Mouse (Mus musculus): ENCODE measurements at regions not wholly inside any gene's neighbourhood (a gene's known extent, or its start where the extent isn't known, plus 50 kb on each side); places are given as distances from the start of the nearest gene placed in this dataset.

GRCm38 (mm10) chr4:64335814-64336213, 289.0 kb upstream of the Tnc start:
- intact Hi-C loops (cut with DNase I), result no loop called here
- no peak for DNase-seq

GRCm38 (mm10) chr4:64330213-64330612, 283.4 kb upstream of the Tnc start:
- no peak for DNase-seq
- intact Hi-C loops (cut with DNase I), result no loop called here

DNA sequence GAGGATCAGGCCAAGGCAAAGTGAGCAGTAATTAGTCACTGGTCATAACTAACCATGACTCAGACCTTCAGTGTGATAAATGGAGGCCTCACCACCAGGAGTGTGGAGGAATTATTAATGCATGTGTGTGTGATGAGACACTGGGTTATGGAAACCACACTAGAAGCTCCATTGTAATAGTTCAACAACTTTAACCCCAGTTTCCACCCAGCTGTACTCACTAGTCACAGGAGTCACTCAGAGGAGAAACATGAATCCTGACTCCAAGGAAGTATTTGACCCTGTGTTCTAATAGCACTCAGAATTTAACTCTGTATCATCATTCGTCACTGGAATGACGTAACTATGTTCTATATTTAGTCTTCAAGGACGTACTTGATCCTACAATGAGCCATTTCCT, 277.6 kb upstream of the Tnc start:
- no peak for DNase-seq
- intact Hi-C loops (cut with DNase I), result no loop called here

- DNase-seq, result peak; percentile 17
- intact Hi-C loops (cut with DNase I), result no loop called here
Measured at GRCm38 (mm10) chr4:64316553-64317347, 269.9 kb upstream of the Tnc start.

GRCm38 (mm10) chr4:64296941-64297340, 250.1 kb upstream of the Tnc start:
- intact Hi-C loops (cut with DNase I), result no loop called here
- peak; percentile 7 for DNase-seq

DNA sequence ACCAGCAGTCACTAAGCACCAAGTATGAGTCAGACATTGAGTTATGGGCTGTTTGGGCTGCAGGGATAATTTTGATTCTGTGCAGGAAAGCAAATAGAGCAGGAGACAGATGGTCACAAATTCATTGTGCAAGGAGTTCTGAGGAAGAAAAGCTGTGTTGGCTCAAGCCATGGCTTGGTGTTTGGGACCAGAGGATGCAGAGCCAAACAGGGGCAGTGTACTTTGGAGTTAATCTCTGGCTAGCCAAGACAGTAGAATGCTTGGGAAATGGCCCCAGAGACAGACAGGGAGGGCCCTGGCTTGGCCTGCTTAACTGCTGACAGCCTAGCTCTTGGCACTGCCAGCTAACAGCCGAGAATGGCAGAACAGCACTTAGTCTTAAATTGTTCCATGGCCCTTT, 235.7 kb upstream of the Tnc start:
- intact Hi-C loops (cut with DNase I), result no loop called here
- DNase-seq, result peak; percentile 72

GRCm38 (mm10) chr4:64276980-64277379, 230.2 kb upstream of the Tnc start:
- intact Hi-C loops (cut with DNase I), result no loop called here
- no peak for DNase-seq

DNA sequence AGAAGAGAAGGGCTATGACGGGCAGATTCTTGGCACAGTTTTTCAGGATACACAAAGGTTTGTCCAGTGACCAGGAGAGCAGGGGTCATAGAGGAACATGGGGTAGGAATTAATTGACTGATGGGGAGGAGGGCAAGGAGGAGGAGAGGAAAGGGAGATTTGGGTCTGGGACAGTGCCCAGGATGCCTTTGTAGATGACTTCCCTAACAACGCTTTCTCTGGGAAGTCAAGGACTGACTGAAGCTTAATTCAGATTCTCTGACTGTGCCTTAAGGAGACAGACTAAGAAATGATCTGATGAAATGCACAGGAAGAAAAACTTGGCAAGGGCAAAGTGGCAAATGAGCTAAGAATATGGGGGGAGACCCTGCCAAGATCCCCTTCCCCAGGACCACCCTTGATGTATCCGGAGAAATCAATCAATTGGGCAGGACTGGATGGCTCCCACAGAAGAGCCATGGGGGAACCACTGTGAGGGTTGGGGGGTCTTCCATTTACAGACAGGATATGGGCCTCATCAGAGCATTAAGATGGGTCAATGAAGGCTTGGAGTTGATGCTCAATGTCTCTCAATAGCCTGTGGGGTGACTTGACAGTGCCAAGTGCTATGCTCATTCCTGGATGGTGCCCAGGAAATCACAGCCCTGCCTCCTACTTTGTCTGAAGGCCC, 227.6 kb upstream of the Tnc start:
- DNase-seq, result peak; percentile 56
- intact Hi-C loops (cut with DNase I), result no loop called here

DNA sequence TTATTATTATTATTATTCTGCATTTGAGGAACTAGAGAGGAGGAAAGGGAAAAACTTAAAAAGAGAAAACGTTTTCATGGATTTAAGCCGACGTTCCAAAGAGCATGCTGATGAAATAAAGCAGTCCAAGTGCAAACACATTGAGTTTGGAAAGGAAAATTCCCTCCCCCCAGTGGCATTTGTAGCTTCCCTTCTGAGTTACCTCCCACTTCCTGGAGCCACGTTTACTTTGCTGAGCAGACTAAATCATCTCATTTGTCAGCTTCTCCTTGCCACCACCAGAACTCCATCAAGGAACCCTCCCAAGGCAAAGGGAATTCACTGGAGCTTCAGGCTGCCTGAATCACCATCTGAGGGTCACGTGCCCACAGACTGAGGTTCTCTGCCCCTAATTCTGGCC, 223.0 kb upstream of the Tnc start:
- DNase-seq, result no peak
- intact Hi-C loops (cut with DNase I), result no loop called here

DNA sequence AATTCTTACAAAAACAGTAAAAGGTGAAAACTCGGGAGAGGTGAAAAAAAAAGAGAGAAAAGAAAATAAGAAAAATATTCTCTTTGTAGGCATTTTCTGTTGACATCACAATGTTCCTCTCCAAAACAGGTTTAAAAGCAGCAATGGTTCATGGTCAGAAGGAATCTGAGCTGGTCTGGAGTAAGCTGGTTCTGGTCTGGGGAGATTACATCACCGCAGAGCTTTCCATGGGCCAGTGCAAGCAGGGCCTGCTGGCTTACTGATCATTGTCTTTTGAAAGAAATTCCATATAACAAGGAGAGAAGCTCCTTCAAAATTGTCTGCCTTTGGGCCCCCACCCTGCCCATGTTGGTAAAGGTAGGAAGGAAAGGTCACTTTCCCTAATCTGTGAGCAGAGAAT, 222.3 kb upstream of the Tnc start:
- intact Hi-C loops (cut with DNase I), result no loop called here
- DNase-seq, result no peak

GRCm38 (mm10) chr4:64260473-64260872, 213.7 kb upstream of the Tnc start:
- intact Hi-C loops (cut with DNase I), result no loop called here
- no peak for DNase-seq

DNA sequence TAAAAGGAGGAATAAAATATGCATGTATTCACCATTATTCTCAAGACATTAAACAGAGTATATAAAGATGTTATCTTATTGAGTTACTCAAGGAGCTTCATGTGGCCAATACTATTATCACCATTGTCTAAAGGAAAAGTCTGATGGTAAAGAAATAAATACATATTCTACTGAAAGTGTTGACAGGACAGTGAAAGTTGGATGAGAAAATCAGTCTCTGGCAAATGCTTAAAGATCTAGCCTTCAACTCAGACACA, 213.3 kb upstream of the Tnc start:
- intact Hi-C loops (cut with DNase I), result no loop called here
- no peak for DNase-seq

GRCm38 (mm10) chr4:64259348-64260187, 212.8 kb upstream of the Tnc start:
- no peak for DNase-seq
- intact Hi-C loops (cut with DNase I), result no loop called here

- DNase-seq, result no peak
- intact Hi-C loops (cut with DNase I), result no loop called here
Measured at GRCm38 (mm10) chr4:64255253-64255652, 208.4 kb upstream of the Tnc start.

DNA sequence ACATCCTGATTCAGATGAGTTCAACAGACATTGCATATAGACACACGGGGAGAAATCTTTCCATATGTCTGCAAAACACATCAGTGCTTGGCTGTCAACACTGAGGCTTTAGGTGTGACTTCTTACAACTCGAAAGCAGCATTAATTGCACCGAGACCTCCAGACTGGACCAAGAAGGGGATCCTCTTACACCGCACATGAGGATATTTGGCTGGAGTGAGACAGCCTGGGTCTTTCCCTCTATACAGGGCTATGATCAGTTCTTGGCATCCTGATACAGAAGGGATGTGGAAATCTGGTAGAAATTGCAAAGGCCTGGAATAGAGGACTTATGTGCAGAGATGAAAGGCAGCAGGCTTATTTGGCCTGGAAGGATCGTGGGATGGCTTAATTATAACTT, 203.9 kb upstream of the Tnc start:
- intact Hi-C loops (cut with DNase I), result no loop called here
- DNase-seq, result no peak

- no peak for DNase-seq
- intact Hi-C loops (cut with DNase I), result no loop called here
Measured at GRCm38 (mm10) chr4:64238196-64238740, 191.5 kb upstream of the Tnc start.

- no peak for DNase-seq
- intact Hi-C loops (cut with DNase I), result no loop called here
Measured at GRCm38 (mm10) chr4:64235534-64235933, 188.7 kb upstream of the Tnc start.

GRCm38 (mm10) chr4:64232159-64232558, 185.3 kb upstream of the Tnc start:
- no peak for DNase-seq
- intact Hi-C loops (cut with DNase I), result no loop called here

- DNase-seq, result peak; percentile 47
- intact Hi-C loops (cut with DNase I), result no loop called here
Measured at GRCm38 (mm10) chr4:64228341-64228740, 181.5 kb upstream of the Tnc start.

DNA sequence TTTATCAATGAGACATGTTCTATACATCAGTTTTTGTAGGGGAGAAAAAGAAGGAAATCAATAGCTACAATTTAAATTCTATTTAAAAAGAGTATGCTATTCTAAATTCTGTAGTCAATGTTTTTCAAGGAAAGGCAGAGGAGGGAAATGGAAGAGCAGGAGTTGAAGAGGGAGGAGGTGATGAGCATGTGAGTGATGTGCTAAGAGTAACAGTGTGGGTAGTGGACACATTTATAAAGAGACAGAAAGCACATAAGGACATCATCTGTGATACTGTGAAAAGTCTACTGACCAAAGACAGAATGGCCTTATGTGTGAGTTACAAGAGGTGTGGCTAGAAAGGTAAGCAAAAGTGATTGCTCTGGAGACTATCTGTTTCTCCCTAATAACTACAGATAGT, 179.8 kb upstream of the Tnc start:
- no peak for DNase-seq
- intact Hi-C loops (cut with DNase I), result no loop called here

GRCm38 (mm10) chr4:64224918-64225317, 178.1 kb upstream of the Tnc start:
- intact Hi-C loops (cut with DNase I), result no loop called here

GRCm38 (mm10) chr4:64219802-64220201, 173.0 kb upstream of the Tnc start:
- intact Hi-C loops (cut with DNase I), result no loop called here
- no peak for DNase-seq

More at GRCm38 (mm10) chr4:64224918-64225317, 178.1 kb upstream of the Tnc start:
- peak; percentile 54 for DNase-seq
